In genomic region chr8:11635012-11635577, GRCm38 (mm10) we compare ENCODE assay signal across 8 mouse cellular contexts. TPM values are rescaled to one million over a fixed set of nuclear protein-coding genes. Genes with fewer than 3 reads are reported as not detected.
DNase-seq lines count a peak whose midpoint lies in the region; ATAC-seq and TF ChIP-seq lines count a peak whose summit lies in the region.

No protein-coding gene starts in this region.

- peak overlapping the region; percentile 77 for H3K27ac ChIP-seq in embryonic fibroblast, embryonic 13.5 days (ENCODE audit: insufficient read depth, low read length)
- peak overlapping the region; percentile 99 for H3K27ac ChIP-seq in heart, embryonic 11.5 days (ENCODE audit: low read depth, low read length)
- peak overlapping the region; percentile 99 for H3K27ac ChIP-seq in kidney, embryonic 16.5 days (ENCODE audit: low read length)
- H3K27ac ChIP-seq in liver, embryonic 11.5 days (ENCODE audit: low read depth, low read length) = peak overlapping the region; percentile 98
- peak overlapping the region; percentile 99 for H3K27ac ChIP-seq in stomach, embryonic 14.5 days (ENCODE audit: low read length)

- peaks cover 13% of the 10 kb centered on the region for H3K36me3 ChIP-seq in heart, embryonic 11.5 days (ENCODE audit: control insufficient read depth, insufficient read depth, low read length)
- H3K36me3 ChIP-seq in kidney, embryonic 16.5 days (ENCODE audit: insufficient read depth, low read length) = peaks cover 22% of the 10 kb centered on the region
- peaks cover 17% of the 10 kb centered on the region; the same call in 1 of the 2 replicates for H3K36me3 ChIP-seq in liver, embryonic 11.5 days (ENCODE audit: control insufficient read depth, insufficient read depth, low read length)
- H3K36me3 ChIP-seq in stomach, embryonic 14.5 days (ENCODE audit: control insufficient read depth, insufficient read depth, low read length) = peaks cover 16% of the 10 kb centered on the region

- H3K27me3 ChIP-seq in heart, embryonic 11.5 days (ENCODE audit: control insufficient read depth, insufficient read depth, low read length) = no peaks in the 10 kb centered on the region
- no peaks in the 10 kb centered on the region for H3K27me3 ChIP-seq in kidney, embryonic 16.5 days (ENCODE audit: insufficient read depth, low read length)
- H3K27me3 ChIP-seq in liver, embryonic 11.5 days (replicated peaks; ENCODE audit: control insufficient read depth, insufficient read depth, low read length) = no peaks in the 10 kb centered on the region
- H3K27me3 ChIP-seq in stomach, embryonic 14.5 days (ENCODE audit: control insufficient read depth, insufficient read depth, low read length) = no peaks in the 10 kb centered on the region

- peak overlapping the region; percentile 98 for H3K9ac ChIP-seq in heart, embryonic 11.5 days (ENCODE audit: low read depth, low read length)
- peak overlapping the region; percentile 96 for H3K9ac ChIP-seq in kidney, embryonic 16.5 days (replicated peaks; ENCODE audit: low read length)
- peak overlapping the region; percentile 95 for H3K9ac ChIP-seq in liver, embryonic 11.5 days (ENCODE audit: low read depth, low read length)
- H3K9ac ChIP-seq in stomach, embryonic 14.5 days (replicated peaks; ENCODE audit: low read depth, low read length) = peak overlapping the region; percentile 96

- peak; percentile 58 for ATAC-seq in heart, embryonic 11.5 days (replicated peaks; ENCODE audit: insufficient number of reproducible peaks, low FRiP score, low TSS enrichment)
- peak; percentile 83 for ATAC-seq in kidney, embryonic 16.5 days (ENCODE audit: low FRiP score, low TSS enrichment)
- ATAC-seq in liver, embryonic 11.5 days (replicated peaks; ENCODE audit: low FRiP score) = peak; percentile 67
- ATAC-seq in stomach, embryonic 14.5 days (ENCODE audit: insufficient number of reproducible peaks, insufficient read depth, low FRiP score, low read depth) = peak; percentile 78

- TF ChIP-seq CTCF in embryonic fibroblast, embryonic 13.5 days (IDR thresholded peaks at IDR 0.05; ENCODE audit: borderline replicate concordance, insufficient read depth, low read length) = no peak

- WGBS in heart, embryonic 11.5 days (ENCODE audit: insufficient replicate concordance) = under 1% methylated on average over 70 of the region's 70 CpGs
- WGBS in kidney, embryonic 16.5 days = under 1% methylated on average over 69 of the region's 70 CpGs
- WGBS in liver, embryonic 11.5 days = under 1% methylated on average over 70 of the region's 70 CpGs
- under 1% methylated on average over 69 of the region's 70 CpGs for WGBS in stomach, embryonic 14.5 days

- H3K4me1 ChIP-seq in embryonic fibroblast, embryonic 13.5 days (ENCODE audit: control insufficient read depth, insufficient read depth, low read length) = peaks cover 5% of the 10 kb centered on the region
- peaks cover 23% of the 10 kb centered on the region for H3K4me1 ChIP-seq in heart, embryonic 11.5 days (ENCODE audit: control insufficient read depth, insufficient read depth, low read length)
- H3K4me1 ChIP-seq in kidney, embryonic 16.5 days (ENCODE audit: insufficient read depth, low read length) = peaks cover 32% of the 10 kb centered on the region
- peaks cover 14% of the 10 kb centered on the region for H3K4me1 ChIP-seq in liver, embryonic 11.5 days (replicated peaks; ENCODE audit: control insufficient read depth, insufficient read depth, low read length)
- H3K4me1 ChIP-seq in stomach, embryonic 14.5 days (ENCODE audit: control insufficient read depth, insufficient read depth, low read length) = peaks cover 22% of the 10 kb centered on the region

- DNase-seq in CD4-positive, CD25-positive, alpha-beta regulatory T cell, adult 2 months (ENCODE audit: low read depth, low spot score) = peak; percentile 95
- DNase-seq in brain, adult 2 months (ENCODE audit: low read depth, low spot score) = peak; percentile 92
- DNase-seq in liver, embryonic 11.5 days (ENCODE audit: low spot score) = peak; percentile 91
- peak; percentile 75 to 85 for DNase-seq in natural killer cell, adult 2 months (ENCODE audit: low spot score in 2 of 2)

- no peaks in the 10 kb centered on the region for H3K9me3 ChIP-seq in heart, embryonic 11.5 days (replicated peaks; ENCODE audit: control insufficient read depth, low read length)
- no peaks in the 10 kb centered on the region for H3K9me3 ChIP-seq in kidney, embryonic 16.5 days (ENCODE audit: low read length)
- H3K9me3 ChIP-seq in liver, embryonic 11.5 days (ENCODE audit: control insufficient read depth, low read length) = no peaks in the 10 kb centered on the region
- no peaks in the 10 kb centered on the region for H3K9me3 ChIP-seq in stomach, embryonic 14.5 days (ENCODE audit: control insufficient read depth, low read depth, low read length)

- peak overlapping the region; percentile 98 for H3K4me3 ChIP-seq in embryonic fibroblast, embryonic 13.5 days (ENCODE audit: insufficient read depth, low read length)
- H3K4me3 ChIP-seq in heart, embryonic 11.5 days (ENCODE audit: low read depth, low read length) = peak overlapping the region; percentile 94
- H3K4me3 ChIP-seq in kidney, embryonic 16.5 days (ENCODE audit: low read length) = peak overlapping the region; percentile 64
- peak overlapping the region; percentile 93 for H3K4me3 ChIP-seq in liver, embryonic 11.5 days (ENCODE audit: low read depth, low read length)
- H3K4me3 ChIP-seq in stomach, embryonic 14.5 days (ENCODE audit: low read depth, low read length) = peak overlapping the region; percentile 95

- H3K4me2 ChIP-seq in heart, embryonic 11.5 days = peak overlapping the region; percentile 75
- peak overlapping the region; percentile 68 for H3K4me2 ChIP-seq in kidney, embryonic 16.5 days (replicated peaks; ENCODE audit: low read depth, low read length)
- H3K4me2 ChIP-seq in liver, embryonic 11.5 days = peak overlapping the region; percentile 88
- peak overlapping the region; percentile 47 for H3K4me2 ChIP-seq in stomach, embryonic 14.5 days (replicated peaks; ENCODE audit: low read depth, low read length)

- TF ChIP-seq POLR2A in embryonic fibroblast, embryonic 13.5 days (IDR thresholded peaks at IDR 0.05; ENCODE audit: low read depth, low read length) = peak; percentile 31

RNA-seq across cellular contexts. Expression of gene Ankrd10, which starts 0.5 kb away (rescaled TPM):
- polyA plus RNA-seq in embryonic fibroblast, embryonic 13.5 days (2011; ENCODE audit: insufficient read length, low read depth, missing spikeins) = 31.2 and 39.4 TPM in 2 replicates
- 60.3 and 63.1 TPM in 2 replicates for polyA plus RNA-seq in heart, embryonic 11.5 days (2014; fragmentation: Nextera tagmentation; extraction: Ambion mirVana)
- polyA plus RNA-seq in kidney, embryonic 16.5 days (2015; fragmentation: Nextera tagmentation; extraction: Ambion mirVana) = 108 and 112 TPM in 2 replicates
- 83.6 and 86.0 TPM in 2 replicates for polyA plus RNA-seq in liver, embryonic 11.5 days (2014; fragmentation: Nextera tagmentation; extraction: Ambion mirVana)
- 101 and 109 TPM in 2 replicates for polyA plus RNA-seq in stomach, embryonic 14.5 days (2014; fragmentation: Nextera tagmentation; extraction: Ambion mirVana)

Comparison
In these comparisons a context has a peak if more than half of its experiments do, and no peak if none do; other contexts are left out.
1. Peak in every context shown above with its lines: DNase-seq, ATAC-seq, H3K4me3 ChIP-seq and H3K27ac ChIP-seq.